Mouse (Mus musculus): Measurements from ENCODE around the gene Slc15a5.

Slc15a5 gene

DNA sequence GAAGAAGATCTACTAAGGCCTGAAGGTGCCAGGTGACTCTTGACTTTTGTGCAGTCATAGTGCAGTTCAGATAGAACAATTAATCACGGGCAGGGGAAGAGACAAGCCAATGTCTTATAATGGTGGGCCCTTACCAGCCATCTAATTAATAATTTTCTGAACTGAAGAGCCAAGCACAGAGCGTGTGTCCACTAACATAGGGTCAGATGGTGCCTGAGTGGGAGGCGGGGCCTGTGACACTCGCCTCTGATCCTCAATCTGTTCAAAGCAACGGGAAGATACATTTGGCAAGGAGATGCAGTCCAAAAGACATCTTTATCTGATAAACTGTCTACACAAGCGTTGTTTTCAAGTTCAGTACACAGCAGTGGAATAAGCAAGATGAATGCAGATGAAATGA, 122.1 kb downstream of the Slc15a5 start:
- DNase-seq, result no peak

DNA sequence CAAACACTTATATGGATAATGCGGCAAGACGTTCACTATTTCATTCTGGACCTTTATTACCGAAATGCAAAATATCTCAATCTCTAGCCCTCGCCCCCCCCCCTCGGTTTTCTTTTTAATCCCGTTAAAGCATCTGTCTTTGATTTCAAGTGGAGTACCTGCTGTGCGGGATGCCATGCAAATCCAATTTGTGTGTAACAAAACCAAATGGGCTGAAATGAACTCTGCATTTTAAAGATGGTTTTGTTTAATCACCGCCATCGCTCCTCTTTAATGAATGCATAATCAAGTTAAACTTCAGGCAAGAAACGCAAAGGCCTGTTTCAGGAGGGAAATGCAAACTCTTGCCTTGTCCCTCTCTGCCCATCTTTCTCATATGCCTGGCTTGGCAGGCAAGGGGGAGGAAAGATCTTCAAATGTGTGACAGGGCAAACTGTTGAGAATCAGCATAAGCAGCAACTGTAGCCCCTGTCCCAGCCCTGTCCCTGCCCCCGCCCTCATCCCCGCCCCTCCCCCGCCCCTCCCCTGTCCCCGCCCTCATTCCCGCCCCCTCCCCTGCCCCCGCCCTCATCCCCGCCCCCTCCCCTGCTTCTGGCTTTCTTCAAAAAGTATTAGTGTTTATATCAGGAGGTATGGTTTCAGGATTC, 122.8 kb downstream of the Slc15a5 start:
- no peak for DNase-seq

DNA sequence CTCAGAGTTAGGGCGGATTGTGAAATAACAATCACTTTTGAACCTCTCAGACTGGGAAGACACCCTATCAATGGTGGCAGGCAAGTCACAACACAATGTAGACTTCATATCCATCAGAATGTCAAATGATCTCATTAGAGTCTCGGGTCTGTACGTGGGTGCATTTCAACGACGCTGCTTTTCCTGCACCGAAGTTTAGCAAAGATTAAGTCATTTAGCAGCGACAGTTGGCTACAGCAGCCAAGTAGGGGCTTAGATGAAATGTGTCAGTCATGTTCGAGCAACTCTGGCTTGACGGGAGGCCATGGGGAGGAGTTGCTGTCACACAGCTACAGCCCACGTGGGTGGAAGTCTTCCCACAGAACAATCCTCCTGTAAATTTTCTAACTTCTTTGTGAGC, 133.2 kb downstream of the Slc15a5 start:
- no peak for DNase-seq

DNA sequence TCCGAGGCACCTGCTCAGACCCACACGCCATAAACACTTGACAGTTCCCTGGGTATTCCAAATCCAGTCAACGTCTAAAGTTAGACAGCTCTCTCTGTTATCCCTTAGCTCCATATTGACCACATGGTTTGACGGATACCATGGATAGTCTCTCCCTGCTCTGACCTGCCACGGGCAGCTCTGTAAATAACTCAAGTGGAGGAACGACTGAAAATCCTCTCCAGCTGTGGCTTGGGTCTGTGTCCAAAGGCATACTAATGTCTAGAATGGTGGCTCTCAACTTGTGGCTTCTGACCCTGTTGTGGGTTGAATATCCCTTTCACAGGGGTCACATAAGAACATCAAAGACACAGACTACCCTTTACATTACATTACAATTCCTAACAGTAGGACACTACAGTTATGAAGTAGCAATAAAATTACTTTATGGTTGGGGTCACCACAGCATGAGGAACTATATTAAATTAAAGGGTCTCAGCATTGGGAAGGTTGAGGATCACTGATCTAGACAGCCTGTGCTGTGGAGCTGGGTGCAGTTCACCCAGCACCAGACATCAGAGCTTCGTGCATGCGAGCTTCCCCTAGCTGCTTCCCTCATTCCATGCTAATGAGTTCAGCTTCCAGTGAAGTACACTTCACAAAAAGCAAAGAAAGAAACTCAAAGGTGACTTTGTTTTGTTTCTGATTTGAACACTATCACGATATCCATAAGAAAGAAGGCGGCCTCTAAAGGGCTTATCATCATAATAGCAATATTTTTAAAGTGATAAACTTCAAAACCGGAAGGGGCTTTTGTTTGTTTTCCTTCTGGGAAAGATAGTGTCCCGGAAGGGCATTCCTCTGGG, 139.1 kb downstream of the Slc15a5 start:
- DNase-seq, result no peak

DNA sequence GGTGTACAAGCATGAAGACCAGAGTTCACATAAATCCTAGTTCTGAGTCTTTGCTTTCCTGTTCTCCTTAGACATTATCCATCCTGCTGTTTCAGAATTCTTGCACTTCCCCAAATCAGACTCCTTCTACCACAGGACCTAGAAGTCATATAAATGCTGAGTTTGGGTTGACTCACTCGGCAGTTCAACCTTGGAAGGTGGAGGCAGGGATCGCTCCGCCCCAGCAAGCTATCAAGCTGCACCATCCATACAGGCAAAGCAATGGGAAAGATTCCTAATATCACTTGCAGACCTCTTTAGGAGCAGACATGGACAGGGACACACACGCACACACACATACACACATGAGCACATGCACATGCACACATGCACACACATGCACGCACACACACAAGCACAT, 142.2 kb downstream of the Slc15a5 start:
- no peak for DNase-seq

DNA sequence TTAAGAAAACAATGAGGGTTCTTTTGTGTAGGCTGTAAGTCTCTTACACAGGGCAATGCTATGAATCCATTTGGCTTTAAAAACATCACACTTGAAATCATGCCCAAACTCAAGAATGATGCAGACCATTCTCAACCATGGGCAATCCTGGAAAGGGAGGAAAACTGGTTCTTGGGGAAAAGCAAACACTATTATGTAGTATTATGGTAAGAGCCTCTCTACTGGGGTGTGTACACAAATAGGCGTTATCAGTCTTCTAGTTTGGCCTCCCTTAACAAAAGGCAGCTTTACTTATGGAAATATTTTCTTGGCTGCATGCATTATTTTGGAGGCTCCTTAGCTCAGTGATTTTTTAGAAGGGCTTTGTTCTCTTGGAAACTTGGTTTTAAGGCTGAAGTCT, 143.4 kb downstream of the Slc15a5 start:
- no peak for DNase-seq

DNA sequence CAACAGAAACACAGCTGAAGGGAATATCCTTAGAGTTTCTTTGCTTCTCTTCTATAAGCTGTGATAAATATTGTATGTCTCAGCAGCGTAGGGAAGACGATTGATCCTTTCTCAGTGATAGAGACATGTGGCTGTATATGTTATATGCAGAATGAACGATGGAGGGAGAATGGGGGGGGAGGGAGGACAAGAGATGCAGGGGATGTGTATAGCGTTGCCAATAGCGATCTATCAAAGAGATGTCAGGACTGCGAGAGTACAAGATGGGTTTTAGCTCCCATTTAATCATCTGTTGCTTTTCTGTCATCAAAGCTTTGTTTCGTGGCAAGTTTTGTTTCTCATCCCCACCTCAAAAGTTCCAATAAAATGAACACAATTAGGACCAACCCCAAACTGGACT, 143.9 kb downstream of the Slc15a5 start:
- DNase-seq, result no peak

DNA sequence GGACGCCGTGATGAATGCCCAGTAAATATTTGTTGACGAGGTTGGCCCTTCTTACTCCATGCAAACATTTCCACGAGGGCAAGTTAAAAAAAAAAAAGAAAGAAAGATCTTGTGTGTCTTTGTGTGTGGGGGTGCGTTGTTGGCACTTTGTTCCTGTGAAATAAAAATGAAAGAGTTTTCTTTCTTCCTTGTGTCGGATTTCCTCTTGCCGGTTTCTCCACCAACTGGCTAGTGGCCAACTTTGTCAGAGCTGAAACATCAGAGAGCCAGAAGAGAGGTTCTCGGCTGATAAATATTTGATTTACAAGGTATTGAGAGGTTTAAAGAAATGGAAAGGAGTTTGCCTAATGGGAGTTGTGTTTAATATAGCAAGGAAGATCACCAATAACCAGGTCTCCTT, 144.4 kb downstream of the Slc15a5 start:
- DNase-seq, result no peak

DNA sequence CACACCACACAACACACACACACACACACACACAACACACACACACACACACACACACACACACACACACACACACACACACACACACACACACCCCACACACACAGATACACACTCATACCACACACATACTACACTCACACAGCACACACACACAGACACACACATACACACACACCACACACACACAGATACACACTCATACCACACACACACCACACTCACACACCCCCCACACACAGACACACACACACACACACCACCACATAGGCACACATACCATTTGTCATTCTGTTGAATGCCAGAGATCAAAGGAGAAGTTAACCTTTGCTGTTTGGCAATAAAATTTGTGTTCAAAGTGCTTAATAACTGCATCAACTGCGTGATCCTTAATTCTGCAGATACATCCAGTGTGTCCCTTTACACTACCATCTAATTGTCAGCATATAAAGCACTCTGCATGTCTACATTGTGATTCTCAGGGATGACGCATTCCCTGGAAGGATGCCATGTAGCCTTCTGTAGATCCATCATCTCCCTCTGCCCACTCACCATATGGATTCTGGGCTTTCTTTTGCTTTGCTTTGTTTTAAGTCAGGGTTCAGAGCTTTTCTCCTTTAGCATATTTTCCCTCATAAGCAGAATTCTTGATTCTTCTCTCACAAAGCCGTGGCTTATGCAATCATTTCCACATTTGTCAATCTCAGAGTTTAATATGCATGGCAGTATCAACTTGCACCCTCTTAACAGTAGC, 145.0 kb downstream of the Slc15a5 start:
- DNase-seq, result no peak
